Mouse (Mus musculus): ENCODE measurements around the gene Tap2. TPM values are rescaled to one million over a fixed set of nuclear protein-coding genes. Genes with fewer than 3 reads are reported as not detected.

Gene Tap2
- polyA plus RNA-seq, 2 experiments: 2.4 to 2.9 TPM

GRCm38 (mm10) chr17:34244656-34245055, 41.3 kb downstream of the Tap2 start:
- Histone ChIP-seq H3K4me3 (replicated peaks; ENCODE audit: low read length) (no peak overlapping the region), H3K36me3 (ENCODE audit: control insufficient read depth, insufficient read depth, low read length) (no peaks in the 10 kb centered on the region), H3K9me3 (ENCODE audit: control insufficient read depth, low read length) (peaks cover 4% of the 10 kb centered on the region; the same call in 1 of the 2 replicates), H3K4me2 (replicated peaks; ENCODE audit: low read depth, low read length, severe bottlenecking) (no peak overlapping the region), H3K4me1 (ENCODE audit: control insufficient read depth, insufficient read depth, low read length) (no peaks in the 10 kb centered on the region), H3K27ac (replicated peaks; ENCODE audit: low read depth, low read length) (no peak overlapping the region), H3K9ac (ENCODE audit: low read depth, low read length, severe bottlenecking) (no peak overlapping the region), H3K27me3 (ENCODE audit: control insufficient read depth, insufficient read depth, low read length) (no peaks in the 10 kb centered on the region)
- no peak for TF ChIP-seq POLR2A (IDR thresholded peaks at IDR 0.05; ENCODE audit: borderline replicate concordance, extremely low read depth, insufficient read depth, insufficient read length)
- 71% methylated on average over 4 of the region's 4 CpGs for WGBS
- no peak for ATAC-seq (ENCODE audit: low FRiP score, low read depth)
- DNase-seq (ENCODE audit: low spot score): no peak

GRCm38 (mm10) chr17:34247047-34247446, 43.7 kb downstream of the Tap2 start:
- Histone ChIP-seq H3K9ac (ENCODE audit: low read depth, low read length, severe bottlenecking) (no peak overlapping the region), H3K27me3 (ENCODE audit: control insufficient read depth, insufficient read depth, low read length) (no peaks in the 10 kb centered on the region), H3K4me2 (replicated peaks; ENCODE audit: low read depth, low read length, severe bottlenecking) (no peak overlapping the region), H3K9me3 (ENCODE audit: control insufficient read depth, low read length) (no peaks in the 10 kb centered on the region), H3K36me3 (ENCODE audit: control insufficient read depth, insufficient read depth, low read length) (no peaks in the 10 kb centered on the region), H3K4me1 (ENCODE audit: control insufficient read depth, insufficient read depth, low read length) (no peaks in the 10 kb centered on the region), H3K4me3 (replicated peaks; ENCODE audit: low read length) (no peak overlapping the region), H3K27ac (replicated peaks; ENCODE audit: low read depth, low read length) (no peak overlapping the region)
- DNase-seq (ENCODE audit: low spot score) (no peak), ATAC-seq (ENCODE audit: low FRiP score, low read depth) (no peak)
- TF ChIP-seq POLR2A (IDR thresholded peaks at IDR 0.05; ENCODE audit: borderline replicate concordance, extremely low read depth, insufficient read depth, insufficient read length): no peak
- WGBS: 80% methylated on average over 3 of the region's 3 CpGs

- DNase-seq (ENCODE audit: low spot score): no peak
- no peaks in the 10 kb centered on the region for H3K9me3 ChIP-seq (ENCODE audit: control insufficient read depth, low read length)
- H3K4me1 ChIP-seq (ENCODE audit: control insufficient read depth, insufficient read depth, low read length): no peaks in the 10 kb centered on the region
- no peak overlapping the region for H3K27ac ChIP-seq (replicated peaks; ENCODE audit: low read depth, low read length)
- TF ChIP-seq POLR2A (IDR thresholded peaks at IDR 0.05; ENCODE audit: borderline replicate concordance, extremely low read depth, insufficient read depth, insufficient read length): no peak
- 48% methylated on average over 2 of the region's 2 CpGs for WGBS
- H3K4me2 ChIP-seq (replicated peaks; ENCODE audit: low read depth, low read length, severe bottlenecking): no peak overlapping the region
- no peak for ATAC-seq (ENCODE audit: low FRiP score, low read depth)
- H3K36me3 ChIP-seq (ENCODE audit: control insufficient read depth, insufficient read depth, low read length): no peaks in the 10 kb centered on the region
- H3K9ac ChIP-seq (ENCODE audit: low read depth, low read length, severe bottlenecking): no peak overlapping the region
- no peaks in the 10 kb centered on the region for H3K27me3 ChIP-seq (ENCODE audit: control insufficient read depth, insufficient read depth, low read length)
- H3K4me3 ChIP-seq (replicated peaks; ENCODE audit: low read length): no peak overlapping the region
These were observed 45.4 kb downstream of the Tap2 start for GRCm38 (mm10) chr17:34248764-34249163.

- TF ChIP-seq POLR2A (IDR thresholded peaks at IDR 0.05; ENCODE audit: borderline replicate concordance, extremely low read depth, insufficient read depth, insufficient read length): no peak
- Histone ChIP-seq H3K36me3 (ENCODE audit: control insufficient read depth, insufficient read depth, low read length) (no peaks in the 10 kb centered on the region), H3K9ac (ENCODE audit: low read depth, low read length, severe bottlenecking) (no peak overlapping the region), H3K4me3 (replicated peaks; ENCODE audit: low read length) (no peak overlapping the region), H3K27ac (replicated peaks; ENCODE audit: low read depth, low read length) (no peak overlapping the region), H3K9me3 (ENCODE audit: control insufficient read depth, low read length) (no peaks in the 10 kb centered on the region), H3K4me1 (ENCODE audit: control insufficient read depth, insufficient read depth, low read length) (no peaks in the 10 kb centered on the region), H3K4me2 (replicated peaks; ENCODE audit: low read depth, low read length, severe bottlenecking) (no peak overlapping the region), H3K27me3 (ENCODE audit: control insufficient read depth, insufficient read depth, low read length) (no peaks in the 10 kb centered on the region)
- 34% methylated on average over 3 of the region's 3 CpGs for WGBS
- DNase-seq (ENCODE audit: low spot score) (no peak), ATAC-seq (ENCODE audit: low FRiP score, low read depth) (no peak)
These were observed 46.0 kb downstream of the Tap2 start for GRCm38 (mm10) chr17:34249361-34249760.

- TF ChIP-seq POLR2A (IDR thresholded peaks at IDR 0.05; ENCODE audit: borderline replicate concordance, extremely low read depth, insufficient read depth, insufficient read length): no peak
- H3K27ac ChIP-seq (replicated peaks; ENCODE audit: low read depth, low read length): no peak overlapping the region
- peak; percentile 68 for DNase-seq (ENCODE audit: low spot score)
- H3K9me3 ChIP-seq (ENCODE audit: control insufficient read depth, low read length): no peaks in the 10 kb centered on the region
- H3K9ac ChIP-seq (ENCODE audit: low read depth, low read length, severe bottlenecking): no peak overlapping the region
- ATAC-seq (ENCODE audit: low FRiP score, low read depth): no peak
- WGBS: 17% methylated on average over 4 of the region's 4 CpGs
- no peaks in the 10 kb centered on the region for H3K4me1 ChIP-seq (ENCODE audit: control insufficient read depth, insufficient read depth, low read length)
- no peak overlapping the region for H3K4me2 ChIP-seq (replicated peaks; ENCODE audit: low read depth, low read length, severe bottlenecking)
- H3K4me3 ChIP-seq (replicated peaks; ENCODE audit: low read length): no peak overlapping the region
- H3K36me3 ChIP-seq (ENCODE audit: control insufficient read depth, insufficient read depth, low read length): no peaks in the 10 kb centered on the region
- no peaks in the 10 kb centered on the region for H3K27me3 ChIP-seq (ENCODE audit: control insufficient read depth, insufficient read depth, low read length)
These were observed 46.6 kb downstream of the Tap2 start for GRCm38 (mm10) chr17:34249878-34250277.

- H3K4me2 ChIP-seq (replicated peaks; ENCODE audit: low read depth, low read length, severe bottlenecking): no peak overlapping the region
- DNase-seq (ENCODE audit: low spot score): no peak
- H3K27ac ChIP-seq (replicated peaks; ENCODE audit: low read depth, low read length): no peak overlapping the region
- H3K27me3 ChIP-seq (ENCODE audit: control insufficient read depth, insufficient read depth, low read length): no peaks in the 10 kb centered on the region
- no peaks in the 10 kb centered on the region for H3K4me1 ChIP-seq (ENCODE audit: control insufficient read depth, insufficient read depth, low read length)
- H3K36me3 ChIP-seq (ENCODE audit: control insufficient read depth, insufficient read depth, low read length): no peaks in the 10 kb centered on the region
- no peak for TF ChIP-seq POLR2A (IDR thresholded peaks at IDR 0.05; ENCODE audit: borderline replicate concordance, extremely low read depth, insufficient read depth, insufficient read length)
- H3K9ac ChIP-seq (ENCODE audit: low read depth, low read length, severe bottlenecking): no peak overlapping the region
- no peak overlapping the region for H3K4me3 ChIP-seq (replicated peaks; ENCODE audit: low read length)
- WGBS: 44% methylated on average over 4 of the region's 4 CpGs
- no peaks in the 10 kb centered on the region for H3K9me3 ChIP-seq (ENCODE audit: control insufficient read depth, low read length)
- ATAC-seq (ENCODE audit: low FRiP score, low read depth): no peak
These were observed 48.3 kb downstream of the Tap2 start for GRCm38 (mm10) chr17:34251666-34252065.

All from limb, embryonic 14.5 days (tissue).